Mouse (Mus musculus) kidney, adult 2 months (tissue): ENCODE results near the gene Tmem53.

Experiments used
- CTCF ChIP-seq: fragments of 200-500 bp; conservative IDR thresholded peaks from 2 replicates; pipeline ENCODE4 v1.5.1; 2011; ENCODE audit warnings: low read depth, mild to moderate bottlenecking, control low read depth, low read length, moderate library complexity, mixed read lengths; ENCODE audit not compliant: insufficient read depth, insufficient read length
- POLR2A ChIP-seq: fragments of 200-500 bp; IDR thresholded peaks from one replicate; pipeline ENCODE4 v1.6.1; 2011; ENCODE audit warnings: low read depth, low read length, control low read depth

- TF ChIP-seq POLR2A (no peak), CTCF (no peak)
These were observed 1.7 kb downstream of the Tmem53 start for GRCm38 (mm10) chr4:117253218-117254016.
